Mouse (Mus musculus): ENCODE measurements around the gene Hnrnpr. TPM values are rescaled to one million over a fixed set of nuclear protein-coding genes. Genes with fewer than 3 reads are reported as not detected.
A peak's percentile ranks its signal among the peaks of the same experiment; 100 is the strongest.

Gene Hnrnpr
- 68.5 and 73.1 TPM in 2 replicates for polyA plus RNA-seq (2015; fragmentation: Nextera tagmentation; extraction: Ambion mirVana)

- peak within 1 kb of the TSS; percentile 98 for H3K4me2 ChIP-seq
- H3K27me3 ChIP-seq, result no peaks in the 10 kb centered on the region; the same call in 1 of the 2 replicates
- no peaks in the 10 kb centered on the region for H3K9me3 ChIP-seq (replicated peaks)
- peaks cover 2% of the 10 kb centered on the region; the same call in 1 of the 2 replicates for H3K36me3 ChIP-seq
- H3K27ac ChIP-seq, result peak within 1 kb of the TSS; percentile 99
- H3K4me3 ChIP-seq (replicated peaks), result peak within 1 kb of the TSS; percentile 98
- DNase-seq (peak; percentile 96), ATAC-seq (ENCODE audit: low read depth) (peak; percentile 94)
- peaks cover 33% of the 10 kb centered on the region for H3K4me1 ChIP-seq (replicated peaks)
- peak within 1 kb of the TSS; percentile 99 for H3K9ac ChIP-seq
- under 1% methylated on average over 65 of the region's 65 CpGs for WGBS (ENCODE audit: insufficient replicate concordance)
These were observed at the start of gene Hnrnpr for GRCm38 (mm10) chr4:136310229-136311041. Hnrnpr (plus strand) TSS chr4:136310942.

- Histone ChIP-seq H3K9me3 (replicated peaks) (no peaks in the 10 kb centered on the region), H3K36me3 (no peaks in the 10 kb centered on the region), H3K27ac (no peak overlapping the region), H3K9ac (no peak overlapping the region), H3K4me3 (replicated peaks) (no peak overlapping the region), H3K4me2 (no peak overlapping the region), H3K27me3 (peaks cover 23% of the 10 kb centered on the region), H3K4me1 (replicated peaks) (peaks cover 12% of the 10 kb centered on the region)
- WGBS (ENCODE audit: insufficient replicate concordance), result 61% methylated on average over 10 of the region's 10 CpGs
- ATAC-seq (ENCODE audit: low read depth) (no peak), DNase-seq (no peak)
These were observed 48.8 kb upstream of the Hnrnpr start for GRCm38 (mm10) chr4:136261912-136262311.

DNA sequence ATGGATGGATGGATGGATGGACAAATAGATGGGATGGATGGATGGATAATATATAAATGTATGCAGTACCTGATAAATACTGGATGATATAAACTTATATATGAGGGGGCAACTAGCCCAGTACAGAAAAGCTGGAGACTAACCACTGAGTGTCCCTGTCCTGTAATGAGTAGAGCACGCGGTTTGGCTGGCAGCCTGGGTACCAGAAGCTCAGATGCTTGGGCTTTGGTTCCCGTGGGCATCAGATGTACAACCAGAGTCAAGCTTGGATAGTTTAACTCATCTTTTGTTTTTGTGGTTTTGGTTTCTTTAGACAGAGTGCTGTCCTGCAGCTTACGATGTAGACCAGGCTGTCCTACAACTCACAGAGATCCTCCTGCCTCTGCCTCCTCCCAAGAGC lies 47.2 kb upstream of the Hnrnpr start:
- Histone ChIP-seq H3K4me3 (replicated peaks) (no peak overlapping the region), H3K9ac (no peak overlapping the region), H3K27ac (no peak overlapping the region), H3K4me1 (replicated peaks) (0 out of 2 replicates have a peak, but pooled peaks cover 7% of the 10 kb centered on the region), H3K4me2 (no peak overlapping the region), H3K9me3 (replicated peaks) (no peaks in the 10 kb centered on the region), H3K27me3 (peaks cover 11% of the 10 kb centered on the region; the same call in 1 of the 2 replicates), H3K36me3 (no peaks in the 10 kb centered on the region)
- WGBS (ENCODE audit: insufficient replicate concordance), result 76% methylated on average over 4 of the region's 4 CpGs
- DNase-seq (no peak), ATAC-seq (ENCODE audit: low read depth) (no peak)

GRCm38 (mm10) chr4:136266716-136267343 lies 43.9 kb upstream of the Hnrnpr start:
- Histone ChIP-seq H3K4me1 (replicated peaks) (0 out of 2 replicates have a peak, but pooled peaks cover 7% of the 10 kb centered on the region), H3K9ac (no peak overlapping the region), H3K4me2 (no peak overlapping the region), H3K36me3 (no peaks in the 10 kb centered on the region), H3K4me3 (replicated peaks) (no peak overlapping the region), H3K27ac (no peak overlapping the region), H3K9me3 (replicated peaks) (no peaks in the 10 kb centered on the region), H3K27me3 (peaks cover 9% of the 10 kb centered on the region)
- 34% methylated on average over 9 of the region's 9 CpGs for WGBS (ENCODE audit: insufficient replicate concordance)
- ATAC-seq (ENCODE audit: low read depth) (no peak; the same call in 1 of the 2 replicates), DNase-seq (no peak)

DNA sequence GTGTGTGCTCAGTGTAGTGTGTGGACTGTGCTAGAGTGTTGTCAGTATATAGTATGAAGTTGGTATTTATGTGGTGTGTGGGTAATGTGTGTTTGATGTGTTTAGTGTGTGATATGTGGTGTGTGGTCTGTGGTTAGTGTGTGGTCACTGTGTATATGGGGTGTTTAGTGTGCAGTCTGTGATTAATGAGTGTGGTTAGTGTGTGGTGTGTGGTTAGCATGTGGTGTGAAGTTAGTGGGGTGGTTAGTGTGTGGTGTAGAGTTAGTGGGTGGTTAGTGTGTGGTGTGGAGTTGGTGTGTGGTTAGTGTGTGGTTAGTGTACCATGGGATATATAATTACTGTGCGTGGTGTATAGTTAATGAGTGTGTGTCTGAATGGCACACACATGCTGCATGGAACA lies 41.8 kb upstream of the Hnrnpr start:
- H3K9me3 ChIP-seq (replicated peaks), result no peaks in the 10 kb centered on the region
- DNase-seq (no peak), ATAC-seq (ENCODE audit: low read depth) (no peak)
- no peak overlapping the region for H3K27ac ChIP-seq
- H3K4me3 ChIP-seq (replicated peaks), result no peak overlapping the region
- H3K4me1 ChIP-seq (replicated peaks), result 0 out of 2 replicates have a peak, but pooled peaks cover 7% of the 10 kb centered on the region
- no peak overlapping the region for H3K4me2 ChIP-seq
- 35% methylated on average over 1 of the region's 1 CpGs for WGBS (ENCODE audit: insufficient replicate concordance)
- peaks cover 13% of the 10 kb centered on the region for H3K27me3 ChIP-seq
- H3K36me3 ChIP-seq, result 0 out of 2 replicates have a peak, but pooled peaks cover 8% of the 10 kb centered on the region
- no peak overlapping the region for H3K9ac ChIP-seq

- H3K4me1 ChIP-seq (replicated peaks), result 0 out of 2 replicates have a peak, but pooled peaks cover 7% of the 10 kb centered on the region
- ATAC-seq (ENCODE audit: low read depth) (no peak), DNase-seq (no peak)
- WGBS (ENCODE audit: insufficient replicate concordance), result 75% methylated on average over 8 of the region's 8 CpGs
- no peaks in the 10 kb centered on the region for H3K9me3 ChIP-seq (replicated peaks)
- H3K9ac ChIP-seq, result no peak overlapping the region
- no peak overlapping the region for H3K4me2 ChIP-seq
- H3K36me3 ChIP-seq, result 0 out of 2 replicates have a peak, but pooled peaks cover 8% of the 10 kb centered on the region
- H3K27ac ChIP-seq, result no peak overlapping the region
- no peak overlapping the region for H3K4me3 ChIP-seq (replicated peaks)
- H3K27me3 ChIP-seq, result peaks cover 15% of the 10 kb centered on the region
These were observed 40.1 kb upstream of the Hnrnpr start for GRCm38 (mm10) chr4:136270648-136271047.

GRCm38 (mm10) chr4:136281097-136281496 lies 29.6 kb upstream of the Hnrnpr start:
- H3K4me2 ChIP-seq, result no peak overlapping the region
- no peaks in the 10 kb centered on the region for H3K9me3 ChIP-seq (replicated peaks)
- H3K27ac ChIP-seq, result no peak overlapping the region
- H3K4me3 ChIP-seq (replicated peaks), result no peak overlapping the region
- DNase-seq (no peak), ATAC-seq (ENCODE audit: low read depth) (no peak)
- no peak overlapping the region for H3K9ac ChIP-seq
- H3K4me1 ChIP-seq (replicated peaks), result peaks cover 23% of the 10 kb centered on the region
- 75% methylated on average over 8 of the region's 8 CpGs for WGBS (ENCODE audit: insufficient replicate concordance)
- no peaks in the 10 kb centered on the region for H3K36me3 ChIP-seq
- peaks cover 10% of the 10 kb centered on the region for H3K27me3 ChIP-seq

- no peak overlapping the region for H3K9ac ChIP-seq
- no peak overlapping the region for H3K4me2 ChIP-seq
- no peak overlapping the region for H3K4me3 ChIP-seq (replicated peaks)
- H3K4me1 ChIP-seq (replicated peaks), result peaks cover 28% of the 10 kb centered on the region
- 54% methylated on average over 9 of the region's 9 CpGs for WGBS (ENCODE audit: insufficient replicate concordance)
- no peak overlapping the region for H3K27ac ChIP-seq
- H3K9me3 ChIP-seq (replicated peaks), result no peaks in the 10 kb centered on the region
- H3K36me3 ChIP-seq, result no peaks in the 10 kb centered on the region
- no peak for DNase-seq
- no peak for ATAC-seq (ENCODE audit: low read depth)
- H3K27me3 ChIP-seq, result peaks cover 5% of the 10 kb centered on the region
These were observed 29.1 kb upstream of the Hnrnpr start for GRCm38 (mm10) chr4:136281611-136282010.

GRCm38 (mm10) chr4:136282621-136283480 lies 27.9 kb upstream of the Hnrnpr start:
- H3K27ac ChIP-seq, result peak overlapping the region; percentile 48; the same call in 1 of the 2 replicates
- peaks cover 5% of the 10 kb centered on the region for H3K27me3 ChIP-seq
- H3K9ac ChIP-seq, result no peak overlapping the region
- H3K9me3 ChIP-seq (replicated peaks), result no peaks in the 10 kb centered on the region
- ATAC-seq (ENCODE audit: low read depth) (no peak), DNase-seq (no peak)
- H3K4me1 ChIP-seq (replicated peaks), result peaks cover 40% of the 10 kb centered on the region
- H3K4me3 ChIP-seq (replicated peaks), result no peak overlapping the region
- 50% methylated on average over 10 of the region's 10 CpGs for WGBS (ENCODE audit: insufficient replicate concordance)
- no peak overlapping the region for H3K4me2 ChIP-seq
- peaks cover 5% of the 10 kb centered on the region for H3K36me3 ChIP-seq

DNA sequence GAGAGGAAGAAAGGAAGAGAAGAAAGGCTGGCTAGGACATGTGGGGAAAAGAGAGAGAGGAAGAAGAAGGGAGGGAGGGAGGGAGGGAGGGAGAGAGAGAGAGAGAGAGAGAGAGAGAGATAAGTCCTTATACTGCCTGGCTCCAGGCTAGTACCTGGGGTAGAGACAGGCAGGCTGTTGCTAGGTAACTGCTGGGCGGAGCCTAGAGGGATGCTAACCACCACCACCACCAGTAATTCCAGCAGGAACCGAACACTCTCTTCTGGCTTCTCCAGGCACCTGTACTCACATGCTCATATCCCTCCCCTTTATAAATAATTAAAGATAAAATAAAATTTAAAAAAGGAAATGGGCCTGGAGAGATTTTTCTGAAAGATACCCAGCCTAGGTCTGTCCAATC lies 27.0 kb upstream of the Hnrnpr start:
- Histone ChIP-seq H3K4me1 (replicated peaks) (peaks cover 40% of the 10 kb centered on the region), H3K27ac (no peak overlapping the region), H3K4me3 (replicated peaks) (no peak overlapping the region), H3K9ac (no peak overlapping the region), H3K4me2 (no peak overlapping the region), H3K36me3 (peaks cover 15% of the 10 kb centered on the region), H3K27me3 (peaks cover 5% of the 10 kb centered on the region), H3K9me3 (replicated peaks) (peaks cover under 1% of the 10 kb centered on the region; the same call in 1 of the 2 replicates)
- DNase-seq (no peak), ATAC-seq (ENCODE audit: low read depth) (no peak)
- 54% methylated on average over 2 of the region's 2 CpGs for WGBS (ENCODE audit: insufficient replicate concordance)

GRCm38 (mm10) chr4:136284455-136284854 lies 26.3 kb upstream of the Hnrnpr start, which contains the start of gene Zfp46:
Zfp46 (plus strand) TSS chr4:136284683.
- peaks cover 21% of the 10 kb centered on the region for H3K36me3 ChIP-seq

More at GRCm38 (mm10) chr4:136284455-136284854, 26.3 kb upstream of the Hnrnpr start, which contains the start of gene Zfp46:
- H3K9me3 ChIP-seq (replicated peaks), result peaks cover 7% of the 10 kb centered on the region
- peak within 1 kb of the TSS; percentile 86 for H3K27ac ChIP-seq
- H3K9ac ChIP-seq, result peak within 1 kb of the TSS; percentile 74
- peak within 1 kb of the TSS; percentile 69 for H3K4me3 ChIP-seq (replicated peaks)
- ATAC-seq (ENCODE audit: low read depth), result no peak
- no peaks in the 10 kb centered on the region for H3K27me3 ChIP-seq
- WGBS (ENCODE audit: insufficient replicate concordance), result 69% methylated on average over 5 of the region's 5 CpGs
- H3K4me2 ChIP-seq, result peak within 1 kb of the TSS; percentile 83
- peaks cover 40% of the 10 kb centered on the region for H3K4me1 ChIP-seq (replicated peaks)
- DNase-seq, result no peak

All from liver, embryonic 13.5 days (tissue).